ENCODE assay signal across 24 mouse cellular contexts in the genomic region with DNA sequence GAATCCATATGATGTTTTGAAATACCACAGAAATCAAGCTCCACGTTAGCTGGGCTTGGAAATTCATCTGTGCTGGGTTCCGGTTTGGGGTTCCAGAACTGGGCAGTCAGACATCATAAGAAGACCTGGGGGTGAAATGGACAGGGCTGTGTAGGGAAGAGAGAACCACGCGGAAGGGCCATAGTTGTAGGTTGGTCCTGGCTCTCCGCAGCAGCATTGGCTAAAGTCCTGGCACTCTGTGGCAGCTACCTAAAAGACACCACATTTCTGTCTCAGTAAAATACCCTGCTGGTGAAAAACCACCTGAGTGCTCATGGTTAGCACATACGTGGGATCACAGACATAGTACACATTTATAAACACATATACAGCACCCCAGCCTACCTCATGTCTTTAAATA. TPM values are rescaled to one million over a fixed set of nuclear protein-coding genes. Genes with fewer than 3 reads are reported as not detected.
DNase-seq lines count a peak whose midpoint lies in the region; ATAC-seq and TF ChIP-seq lines count a peak whose summit lies in the region.
"Had no signal": no experiment of that assay in that cellular context is flagged by ENCODE, and none has a peak within 500 bp of the region (broad histone marks: within the 10 kb centered on the region; RNA-seq: fewer than 3 reads in every experiment).

No protein-coding gene starts in this region.

- H3K4me3 ChIP-seq in gastrocnemius, adult 2 months = peak overlapping the region; percentile 57
- H3K4me3 ChIP-seq in heart, embryonic 12.5 days = no peak overlapping the region
- peak overlapping the region; percentile 5 for H3K4me3 ChIP-seq in heart, embryonic 15.5 days
- no peak overlapping the region for H3K4me3 ChIP-seq in stomach, embryonic 16.5 days (replicated peaks; ENCODE audit: low read length)
- H3K4me3 ChIP-seq in midbrain, embryonic 13.5 days (replicated peaks) = no peak overlapping the region
- H3K4me3 ChIP-seq: embryonic facial prominence, embryonic 15.5 days; midbrain, embryonic 15.5 days; neural tube, embryonic 15.5 days had no signal

- ATAC-seq in heart, embryonic 12.5 days (ENCODE audit: insufficient number of reproducible peaks, low FRiP score) = no peak
- ATAC-seq in heart, embryonic 15.5 days (replicated peaks; ENCODE audit: insufficient number of reproducible peaks, insufficient read depth, low FRiP score, low read depth) = peak; percentile 51; the same call in 1 of the 2 replicates
- ATAC-seq in stomach, embryonic 16.5 days (ENCODE audit: insufficient read depth, low FRiP score) = no peak
- ATAC-seq in midbrain, embryonic 13.5 days = no peak
- ATAC-seq: lung, postnatal 0 days had no signal

- TF ChIP-seq CTCF in gastrocnemius, adult 2 months (IDR thresholded peaks at IDR 0.05) = no peak

- intact Hi-C loops in gastrocnemius, adult 2 months (cut with DNase I) = no loop called here

- no peak for DNase-seq in gastrocnemius, adult 2 months
- DNase-seq in gastrocnemius, postnatal 10 days = no peak
- DNase-seq in left cerebral cortex, adult 18-20 months (ENCODE audit: low spot score in 2 of 2) = no peak
- DNase-seq: cerebellum, adult 9-11 months; kidney, adult 2 months; kidney, postnatal 14 days; left cerebral cortex, postnatal 4 days; liver; right cerebral cortex, postnatal 14 days; spleen, adult 18-20 months had no signal

- 79% methylated on average over 6 of the region's 6 CpGs for WGBS in heart, embryonic 12.5 days
- WGBS in heart, embryonic 15.5 days = 71% methylated on average over 6 of the region's 6 CpGs
- WGBS in stomach, embryonic 16.5 days = 74% methylated on average over 6 of the region's 6 CpGs
- WGBS in midbrain, embryonic 13.5 days = 94% methylated on average over 6 of the region's 6 CpGs

- H3K9me3 ChIP-seq in heart, embryonic 12.5 days (replicated peaks) = no peaks in the 10 kb centered on the region
- H3K9me3 ChIP-seq in heart, embryonic 15.5 days (replicated peaks) = no peaks in the 10 kb centered on the region
- H3K9me3 ChIP-seq in stomach, embryonic 16.5 days (replicated peaks; ENCODE audit: control insufficient read depth, low read length) = no peaks in the 10 kb centered on the region
- H3K9me3 ChIP-seq in midbrain, embryonic 13.5 days = no peaks in the 10 kb centered on the region
- H3K9me3 ChIP-seq: embryonic facial prominence, embryonic 15.5 days; midbrain, embryonic 15.5 days; neural tube, embryonic 15.5 days had no signal

- no peak overlapping the region for H3K9ac ChIP-seq in heart, embryonic 12.5 days
- no peak overlapping the region for H3K9ac ChIP-seq in heart, embryonic 15.5 days
- H3K9ac ChIP-seq in stomach, embryonic 16.5 days (ENCODE audit: low read length) = no peak overlapping the region
- no peak overlapping the region for H3K9ac ChIP-seq in midbrain, embryonic 13.5 days (replicated peaks)
- H3K9ac ChIP-seq: embryonic facial prominence, embryonic 15.5 days; midbrain, embryonic 15.5 days; neural tube, embryonic 15.5 days had no signal

- H3K4me2 ChIP-seq in heart, embryonic 12.5 days = peak overlapping the region; percentile 14
- H3K4me2 ChIP-seq in heart, embryonic 15.5 days = peak overlapping the region; percentile 16
- H3K4me2 ChIP-seq in stomach, embryonic 16.5 days (ENCODE audit: low read depth, low read length) = no peak overlapping the region
- H3K4me2 ChIP-seq in midbrain, embryonic 13.5 days (replicated peaks) = no peak overlapping the region
- H3K4me2 ChIP-seq: embryonic facial prominence, embryonic 15.5 days; midbrain, embryonic 15.5 days; neural tube, embryonic 15.5 days had no signal

- H3K27me3 ChIP-seq in heart, embryonic 12.5 days (replicated peaks) = no peaks in the 10 kb centered on the region
- H3K27me3 ChIP-seq in heart, embryonic 15.5 days = no peaks in the 10 kb centered on the region
- no peaks in the 10 kb centered on the region for H3K27me3 ChIP-seq in stomach, embryonic 16.5 days (ENCODE audit: control insufficient read depth, insufficient read depth, low read length)
- H3K27me3 ChIP-seq in midbrain, embryonic 13.5 days = no peaks in the 10 kb centered on the region
- H3K27me3 ChIP-seq: embryonic facial prominence, embryonic 15.5 days; midbrain, embryonic 15.5 days; neural tube, embryonic 15.5 days had no signal

- H3K27ac ChIP-seq in gastrocnemius, adult 2 months = peak overlapping the region; percentile 79
- peak overlapping the region; percentile 75; the same call in 1 of the 2 replicates for H3K27ac ChIP-seq in heart, embryonic 12.5 days (ENCODE audit: poor library complexity, severe bottlenecking)
- H3K27ac ChIP-seq in heart, embryonic 15.5 days = peak overlapping the region; percentile 87
- H3K27ac ChIP-seq in stomach, embryonic 16.5 days (ENCODE audit: low read length) = peak overlapping the region; percentile 36; the same call in 1 of the 2 replicates
- no peak overlapping the region for H3K27ac ChIP-seq in midbrain, embryonic 13.5 days
- H3K27ac ChIP-seq: embryonic facial prominence, embryonic 15.5 days; neural tube, embryonic 15.5 days had no signal

- H3K4me1 ChIP-seq in heart, embryonic 12.5 days (replicated peaks) = peaks cover 22% of the 10 kb centered on the region
- H3K4me1 ChIP-seq in heart, embryonic 15.5 days (replicated peaks) = peaks cover 21% of the 10 kb centered on the region
- no peaks in the 10 kb centered on the region for H3K4me1 ChIP-seq in stomach, embryonic 16.5 days (ENCODE audit: control insufficient read depth, insufficient read depth, low read length)
- H3K4me1 ChIP-seq in midbrain, embryonic 13.5 days (replicated peaks) = no peaks in the 10 kb centered on the region
- H3K4me1 ChIP-seq: embryonic facial prominence, embryonic 15.5 days had no signal

- no peaks in the 10 kb centered on the region for H3K36me3 ChIP-seq in heart, embryonic 12.5 days
- H3K36me3 ChIP-seq in heart, embryonic 15.5 days = no peaks in the 10 kb centered on the region
- no peaks in the 10 kb centered on the region for H3K36me3 ChIP-seq in stomach, embryonic 16.5 days (ENCODE audit: control insufficient read depth, insufficient read depth, low read length)
- no peaks in the 10 kb centered on the region for H3K36me3 ChIP-seq in midbrain, embryonic 13.5 days
- H3K36me3 ChIP-seq: embryonic facial prominence, embryonic 15.5 days; midbrain, embryonic 15.5 days; neural tube, embryonic 15.5 days had no signal

RNA-seq across cellular contexts. Expression of a gene that starts 0.3 kb away (rescaled TPM):
- total RNA-seq in gastrocnemius, adult 2 months (2021) = 1 to 10 TPM in 1 of 2 experiments, not detected in 1; 1.6 TPM
- 1 to 10 TPM in 1 of 2 experiments, under 1 TPM in 1; 0.95 to 2.3 TPM for total RNA-seq in gastrocnemius, postnatal 10 days (2021)
- polyA plus RNA-seq in heart, embryonic 12.5 days (2016; fragmentation: Nextera tagmentation; extraction: Ambion mirVana) = 0.82 and 1.8 TPM in 2 replicates
- polyA plus RNA-seq in heart, embryonic 15.5 days (2015; fragmentation: Nextera tagmentation; extraction: Ambion mirVana) = 3.5 and 3.6 TPM in 2 replicates
- not detected in 2 replicates for polyA plus RNA-seq in stomach, embryonic 16.5 days (2015; fragmentation: Nextera tagmentation; extraction: Ambion mirVana)
- total RNA-seq in left cerebral cortex, adult 18-20 months (2021) = not detected
- not detected in 2 replicates for polyA plus RNA-seq in midbrain, embryonic 13.5 days (2015; fragmentation: Nextera tagmentation; extraction: Ambion mirVana)
- total RNA-seq: adrenal gland, adult 2 months; gastrocnemius, adult 8-10 months; layer of hippocampus, adult 8-10 months; left cerebral cortex, postnatal 4 days; megakaryocyte progenitor cell, adult 5-6 weeks had no signal
- polyA plus RNA-seq: adrenal gland, adult 2 months; embryonic facial prominence, embryonic 15.5 days; hindbrain, embryonic 11.5 days; kidney, adult 2 months; liver, embryonic 16.5 days; lung, postnatal 0 days; midbrain, embryonic 15.5 days; neural tube, embryonic 15.5 days had no signal

Comparison
In these comparisons a context has a peak if more than half of its experiments do, and no peak if none do; other contexts are left out.
1. H3K4me3 ChIP-seq: peak in gastrocnemius, adult 2 months (single experiment) and heart, embryonic 15.5 days (single experiment); none in heart, embryonic 12.5 days (single experiment), stomach, embryonic 16.5 days (single experiment) and midbrain, embryonic 13.5 days (single experiment).
2. H3K4me2 ChIP-seq: peak in heart, embryonic 12.5 days (single experiment) and heart, embryonic 15.5 days (single experiment); none in stomach, embryonic 16.5 days (single experiment) and midbrain, embryonic 13.5 days (single experiment).